Mouse (Mus musculus): Measurements from ENCODE around the gene Agtpbp1.
"Not testable (repeated sequence)": the region's sequence is repeated elsewhere in the genome, so short reads cannot be mapped to it uniquely, and the experiment has no call there.

The Agtpbp1 gene

DNA sequence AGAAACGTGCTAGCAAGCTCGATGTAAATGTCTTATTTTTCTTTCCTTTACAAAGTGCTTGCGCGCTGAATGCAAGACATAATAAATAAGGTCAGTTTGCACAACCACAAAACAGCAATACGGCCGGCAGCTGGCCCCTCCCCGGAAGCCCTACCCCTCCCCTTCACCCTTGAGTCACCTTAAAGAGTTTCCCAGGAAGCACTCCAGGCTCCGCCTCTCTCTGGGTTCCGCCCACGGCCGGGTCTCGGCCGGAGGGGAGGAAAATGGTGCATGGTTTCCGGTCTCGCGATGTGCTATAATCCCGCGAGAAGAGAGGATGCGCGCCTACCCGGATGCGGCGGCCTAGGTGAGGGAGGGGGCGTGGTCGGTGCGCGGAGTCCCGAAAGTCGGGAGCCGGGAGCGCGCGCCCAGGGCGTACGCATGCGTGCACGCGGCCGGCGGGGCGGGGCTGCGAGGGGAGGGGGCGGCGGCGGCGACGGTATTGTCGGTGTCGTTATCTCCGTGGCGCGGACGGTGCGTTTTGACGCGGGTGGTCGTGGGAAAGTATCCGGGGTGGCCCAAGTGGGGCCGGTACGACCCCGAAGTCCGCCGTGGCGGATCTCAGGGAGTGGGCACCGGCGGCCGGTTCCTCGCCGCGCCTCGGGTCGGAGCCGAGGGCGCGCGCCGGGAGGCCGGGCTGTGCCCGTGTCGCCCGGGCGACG lies at the start of gene Agtpbp1, which contains the start of gene Naa35:
TSS of gene Agtpbp1 (minus strand) at position 281 of the 701 bp plus-strand sequence.
TSS of gene Naa35 (plus strand) at position 313 of the 701 bp plus-strand sequence.
- peak; percentile 100 for DNase-seq

DNA sequence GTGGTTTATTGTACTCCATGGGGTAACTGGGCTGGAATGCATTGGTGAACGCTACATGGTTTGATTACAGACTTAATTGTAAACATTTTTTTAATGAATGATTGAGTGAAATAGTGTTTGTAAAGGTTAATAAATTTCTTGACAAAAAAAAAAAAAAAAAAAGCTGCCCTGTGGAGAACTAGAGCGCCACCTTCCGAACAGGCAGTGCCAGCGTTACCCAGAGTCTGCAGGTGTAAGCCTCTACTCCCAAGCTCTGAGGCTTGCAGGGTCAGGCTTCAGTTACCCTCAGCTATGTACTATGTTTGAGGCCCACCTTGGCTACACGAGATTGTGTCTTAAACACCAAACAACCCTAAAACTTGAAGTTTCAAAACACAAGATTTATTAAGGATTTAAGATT lies 49.6 kb upstream of the Agtpbp1 start:
- DNase-seq = no peak

DNA sequence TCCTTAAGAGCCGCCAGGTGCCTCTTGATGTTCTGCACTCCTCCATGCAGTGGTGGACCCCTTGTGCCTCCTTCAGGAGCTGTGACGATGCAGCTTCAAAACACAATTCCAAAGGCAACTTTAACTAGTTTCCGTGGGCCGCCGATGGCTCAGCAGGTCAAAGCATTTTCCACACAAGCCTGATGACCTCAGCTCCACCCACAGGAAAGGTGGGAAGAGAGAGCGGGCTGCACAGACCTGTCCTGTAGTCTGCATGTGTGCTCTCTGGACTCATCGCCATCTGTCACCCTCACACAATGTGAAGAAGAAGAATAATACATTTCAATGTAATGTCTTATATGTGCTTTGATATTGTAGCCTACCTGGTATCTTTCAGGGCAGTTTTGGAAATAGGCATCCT lies 41.7 kb upstream of the Agtpbp1 start:
- DNase-seq = no peak

DNA sequence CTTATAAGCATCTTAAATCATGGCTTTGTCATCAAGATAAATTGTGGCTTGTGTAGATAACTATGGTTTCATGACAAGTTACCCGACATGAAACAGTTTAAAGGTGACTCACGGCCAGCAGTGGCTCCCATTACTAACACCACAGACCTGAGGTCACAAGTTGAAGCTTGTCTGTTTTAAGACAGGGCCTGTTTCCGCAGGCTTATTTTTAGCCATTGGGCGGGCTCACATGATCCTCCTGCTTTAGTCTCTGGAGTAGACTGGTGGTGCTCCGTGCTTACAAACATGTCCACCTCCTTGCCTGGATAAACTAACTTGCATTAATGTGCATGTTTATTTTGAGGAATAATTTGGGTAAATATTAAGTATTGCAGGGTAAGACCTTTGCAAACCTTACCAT lies 39.9 kb upstream of the Agtpbp1 start:
- DNase-seq = peak; percentile 42

DNA sequence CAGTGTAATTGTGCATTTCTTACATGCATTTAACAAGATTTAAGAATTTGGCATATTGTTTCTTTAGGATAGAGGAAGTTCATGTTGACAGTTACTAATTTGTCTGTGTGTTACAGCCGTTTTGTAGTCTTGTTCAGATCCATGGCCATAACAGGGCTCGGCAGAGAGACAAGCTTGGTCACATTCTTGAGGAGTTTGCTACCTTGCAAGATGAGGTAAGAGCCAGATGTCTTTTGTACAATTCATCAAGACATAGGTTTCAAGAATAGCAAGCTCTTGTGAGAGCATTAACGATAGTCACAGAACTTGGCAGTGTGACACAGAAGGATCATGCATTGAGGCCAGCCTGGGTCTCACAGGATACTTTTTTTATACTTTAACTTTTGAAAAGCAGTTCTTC lies 39.4 kb upstream of the Agtpbp1 start:
- DNase-seq = no peak

DNA sequence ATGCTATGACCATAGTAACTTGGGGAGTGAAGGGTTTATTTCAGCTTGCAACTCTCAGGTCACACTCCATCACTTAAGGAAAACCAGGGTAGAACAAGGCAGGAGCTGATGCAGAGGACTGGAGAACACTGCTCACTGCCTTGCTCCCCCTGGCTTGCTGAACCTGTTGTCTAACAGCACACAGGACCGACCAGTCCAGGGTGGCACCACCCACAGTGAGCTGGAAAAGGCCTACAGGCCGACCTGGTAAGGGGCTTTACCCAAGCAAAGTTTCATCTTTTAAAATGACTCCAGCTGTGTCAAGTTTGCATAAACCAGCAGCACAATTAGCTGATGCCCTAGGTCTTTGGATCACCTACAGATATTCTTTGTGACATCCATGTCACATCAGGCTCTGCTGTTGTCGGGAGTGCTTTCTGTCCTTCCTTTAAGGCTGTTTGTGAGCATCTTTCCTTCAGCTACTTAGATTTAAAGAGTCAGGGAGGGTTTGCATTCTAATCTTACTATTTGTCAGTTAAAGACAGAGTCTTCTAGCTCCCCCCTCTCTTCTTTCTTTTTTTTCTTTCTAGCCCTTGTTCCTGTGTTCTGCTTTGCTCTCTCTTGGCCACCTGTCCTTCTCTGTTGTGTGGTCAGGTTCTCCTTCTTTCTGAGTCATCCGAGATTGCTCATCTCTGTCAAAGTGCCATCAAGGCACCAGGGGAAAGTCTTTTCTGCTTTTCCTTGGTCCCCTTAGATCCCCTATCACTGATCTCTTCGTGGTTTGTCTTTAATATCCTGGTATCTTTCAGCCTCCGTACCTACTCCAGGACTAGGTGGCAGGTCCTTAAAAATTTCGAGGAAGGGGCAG lies 36.8 kb upstream of the Agtpbp1 start:
- no peak for DNase-seq

DNA sequence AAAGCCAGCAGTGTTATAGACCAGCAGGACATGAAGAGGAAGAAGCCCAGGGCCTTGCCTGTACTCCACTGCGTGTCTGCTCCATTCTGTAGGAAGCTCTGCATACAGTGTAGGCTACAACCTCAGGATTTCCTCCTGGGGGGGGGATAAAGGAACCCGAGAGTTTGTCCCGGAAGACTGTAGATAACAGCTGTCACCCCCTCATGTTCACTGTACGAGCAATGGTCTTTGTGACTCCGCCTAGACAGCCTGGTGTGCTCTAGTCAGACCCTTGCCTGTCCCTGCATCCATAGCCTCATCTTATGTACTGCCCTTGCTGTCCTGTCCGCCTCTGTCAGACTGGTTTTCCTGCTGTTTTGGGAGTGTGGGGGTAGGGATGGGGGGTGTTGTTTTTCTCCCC lies 33.4 kb upstream of the Agtpbp1 start:
- DNase-seq = no peak

DNA sequence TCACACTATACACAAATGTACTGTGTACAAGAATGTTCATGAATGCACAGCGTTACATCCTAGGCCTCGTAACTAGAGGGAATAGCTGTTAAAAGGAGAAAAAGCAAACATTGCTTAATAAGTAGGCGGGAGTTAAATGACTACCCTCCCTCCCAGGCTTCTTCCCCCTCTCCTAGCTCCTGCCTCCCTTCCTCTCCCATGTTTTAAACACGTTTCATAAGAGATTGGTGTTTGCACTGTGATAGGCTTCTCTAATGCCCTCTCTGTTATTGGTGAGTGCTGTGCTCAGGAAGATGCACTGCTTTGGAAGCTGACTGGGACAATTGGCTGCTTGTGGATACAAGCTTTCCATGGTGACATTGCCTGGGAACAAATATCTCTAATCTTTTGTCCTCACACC lies 30.5 kb upstream of the Agtpbp1 start:
- no peak for DNase-seq

DNA sequence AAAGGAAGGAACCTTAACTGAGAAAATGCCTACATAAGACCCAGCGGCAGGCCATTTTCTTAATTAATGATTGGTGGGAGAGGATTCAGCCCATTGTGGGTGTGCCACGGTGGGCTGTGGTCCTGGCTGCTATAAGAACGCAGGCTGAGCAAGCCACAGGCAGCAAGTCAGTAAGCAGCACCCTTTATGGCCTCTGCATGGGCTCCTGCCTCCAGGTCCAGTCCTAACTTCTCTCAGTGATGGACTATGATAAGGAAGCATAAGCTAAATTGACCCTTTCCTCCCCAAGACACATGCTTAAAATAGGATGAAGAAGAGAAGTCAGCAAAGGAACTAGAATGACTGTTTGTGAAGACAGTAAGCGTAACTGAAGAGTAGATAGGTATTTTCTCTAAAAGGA lies 30.1 kb upstream of the Agtpbp1 start:
- no peak for DNase-seq

DNA sequence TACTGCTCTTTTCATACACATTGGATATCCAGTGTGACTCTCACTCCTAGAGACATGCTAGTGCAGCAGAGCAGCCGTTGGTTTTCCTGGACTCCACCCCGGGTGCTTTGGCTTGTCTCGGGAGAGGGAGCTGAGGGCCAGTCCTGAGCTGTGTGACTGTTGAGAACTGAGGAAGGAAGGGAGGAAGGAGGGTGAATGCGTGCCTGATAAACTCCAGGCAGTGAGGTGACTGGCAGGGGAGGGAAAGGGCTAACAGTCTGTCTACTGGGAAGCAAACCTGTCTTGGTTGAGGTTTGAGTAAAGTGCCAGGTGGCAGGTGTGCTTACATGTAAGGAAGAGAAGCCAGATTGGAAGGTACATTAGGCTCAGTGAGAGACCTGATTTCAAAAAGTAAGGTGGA lies 28.8 kb upstream of the Agtpbp1 start:
- DNase-seq = no peak

DNA sequence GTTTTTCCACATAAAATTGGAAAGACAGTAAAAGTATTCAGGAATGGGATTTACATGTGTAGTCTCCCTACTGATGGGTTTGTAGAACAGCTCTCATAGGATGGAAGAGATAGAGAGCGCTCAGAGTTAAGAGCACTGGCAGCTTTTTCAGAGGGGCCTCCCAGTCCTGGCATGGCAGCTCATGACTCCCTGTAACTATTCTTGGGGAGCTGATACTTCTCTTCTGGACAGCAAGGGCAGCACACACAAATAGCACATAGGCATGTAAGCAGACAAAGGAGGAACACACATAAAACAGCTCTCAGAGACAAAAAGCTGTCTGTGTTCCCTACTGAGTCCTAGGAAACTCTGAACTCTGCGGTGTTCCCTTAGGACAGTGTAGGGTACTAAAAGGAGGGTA lies 25.4 kb upstream of the Agtpbp1 start:
- DNase-seq = no peak

DNA sequence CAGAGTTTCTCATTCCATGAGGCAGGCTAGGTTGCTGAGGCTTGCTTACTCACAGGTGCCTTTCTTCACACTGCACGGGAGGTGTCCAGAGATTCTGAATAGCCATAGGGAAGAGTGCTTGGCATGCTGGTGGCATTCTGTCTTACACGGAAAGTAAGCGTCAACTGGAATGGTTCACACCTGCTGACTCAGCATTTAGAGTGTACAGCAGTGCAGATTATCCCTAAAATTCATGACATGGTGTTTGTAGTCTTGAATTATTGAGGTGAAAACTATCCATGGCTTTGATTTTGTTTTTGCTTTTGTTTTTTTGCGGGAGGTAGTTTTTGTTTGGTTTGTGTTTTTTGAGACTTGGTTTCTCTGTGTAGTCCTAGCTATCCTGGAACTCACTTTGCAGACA lies 24.9 kb upstream of the Agtpbp1 start:
- no peak for DNase-seq

DNA sequence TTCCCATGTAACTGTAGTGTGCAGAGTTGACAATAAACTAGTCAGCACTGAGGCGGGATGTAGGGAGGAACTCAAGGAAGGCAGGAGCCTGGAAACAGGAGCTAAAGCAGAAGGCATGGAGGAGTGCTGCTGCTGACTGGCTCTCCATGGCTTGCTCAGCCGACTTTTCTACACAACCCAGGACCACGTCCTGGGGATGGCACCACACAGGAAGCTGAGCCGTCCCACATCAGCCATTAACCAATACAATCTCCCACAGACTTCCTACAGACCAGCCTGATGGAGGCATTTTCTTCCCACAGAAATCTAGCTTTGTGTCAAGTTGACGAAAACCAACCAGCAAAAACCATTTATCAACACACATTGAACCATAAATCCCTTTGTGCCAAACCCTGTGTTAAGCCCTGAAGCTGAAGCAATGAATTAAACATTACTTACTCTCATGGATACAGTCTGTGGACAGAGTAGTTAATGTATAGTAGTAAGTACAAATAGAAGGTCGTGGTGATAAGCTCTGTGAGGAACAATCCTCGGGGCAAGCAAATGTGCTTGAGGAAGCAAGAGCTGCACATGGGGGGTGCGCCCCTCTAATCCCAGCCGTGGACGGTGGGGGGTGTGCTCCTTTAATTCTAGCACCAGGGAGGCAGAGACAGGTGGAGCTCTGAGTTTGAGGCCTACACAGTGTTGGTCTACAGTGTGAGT lies 20.3 kb upstream of the Agtpbp1 start:
- no peak for DNase-seq

DNA sequence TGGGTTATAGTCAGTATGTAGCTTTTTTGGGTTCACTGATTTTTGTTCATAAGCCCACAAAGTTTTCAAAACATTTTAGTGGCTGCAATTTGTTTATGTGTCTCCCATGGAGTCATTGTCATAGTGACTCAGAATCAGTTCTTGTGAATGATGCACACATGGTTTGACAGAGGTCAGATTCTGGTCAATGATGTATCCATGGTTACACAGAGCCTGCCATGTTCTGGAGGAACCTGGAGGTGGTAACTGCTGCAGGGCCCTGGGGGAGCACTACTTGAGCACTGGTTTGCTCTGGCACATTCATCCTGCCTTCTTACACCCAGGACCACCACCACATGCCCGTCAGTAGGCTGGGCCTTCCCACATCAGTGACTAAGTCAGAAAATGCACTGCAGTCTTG lies 19.5 kb upstream of the Agtpbp1 start:
- no peak for DNase-seq

DNA sequence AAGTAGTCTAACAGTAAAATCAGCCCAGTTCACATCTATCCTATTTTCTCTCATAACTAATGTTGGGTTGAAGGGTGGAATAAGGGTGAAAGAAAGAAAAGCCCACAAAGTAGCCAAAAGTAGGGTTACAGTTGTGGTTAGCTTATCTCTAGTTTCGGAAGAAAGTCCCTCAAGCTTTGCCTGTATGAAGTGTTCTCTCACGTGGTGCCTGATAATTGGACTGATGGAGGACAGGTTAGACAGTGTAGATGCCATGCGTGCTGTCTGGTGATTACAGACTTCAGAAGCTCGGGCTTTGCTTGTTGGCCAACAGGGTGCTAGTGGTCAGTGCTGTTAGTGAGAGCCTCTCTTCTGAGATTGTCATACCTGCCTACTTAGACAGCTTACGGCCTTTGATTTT lies 18.1 kb upstream of the Agtpbp1 start:
- no peak for DNase-seq

DNA sequence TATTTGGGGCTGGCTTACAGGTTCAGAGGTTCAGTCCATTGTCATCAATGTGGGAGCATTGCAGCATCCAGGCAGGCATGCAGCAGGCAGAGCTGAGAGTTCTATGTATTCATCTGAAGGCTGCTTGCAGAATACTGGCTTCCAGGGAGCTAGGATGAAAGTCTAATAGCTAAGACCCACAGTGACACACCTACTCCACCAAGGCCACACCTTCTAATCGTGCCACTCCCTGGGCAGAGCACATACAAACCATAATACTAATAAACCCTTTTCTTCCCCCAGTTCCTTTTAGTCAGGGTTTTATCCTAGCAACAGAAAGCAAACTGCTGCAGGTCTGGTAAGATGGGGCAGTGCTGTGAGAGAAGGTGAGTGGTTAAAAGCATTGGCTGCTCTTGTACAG lies 7.6 kb upstream of the Agtpbp1 start:
- DNase-seq = no peak

DNA sequence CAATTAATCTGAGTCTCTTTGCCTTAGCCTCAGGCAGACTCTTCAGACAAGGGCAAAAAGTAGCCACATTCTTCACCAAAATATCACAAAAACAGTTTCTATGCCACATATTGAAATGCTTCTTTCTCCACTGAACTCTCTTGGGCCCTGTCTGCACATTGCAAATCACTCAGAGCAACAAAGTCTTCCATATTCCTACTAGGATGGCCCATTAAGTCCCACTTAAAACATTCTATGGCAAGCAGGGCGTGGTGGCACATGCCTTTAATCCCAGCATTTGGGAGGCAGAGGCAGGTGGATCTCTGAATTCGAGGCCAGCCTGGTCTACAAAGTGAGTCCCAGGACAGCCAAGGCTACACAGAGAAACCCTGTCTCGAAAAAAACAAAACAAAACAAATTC lies 7.0 kb upstream of the Agtpbp1 start:
- DNase-seq = not testable (repeated sequence)

DNA sequence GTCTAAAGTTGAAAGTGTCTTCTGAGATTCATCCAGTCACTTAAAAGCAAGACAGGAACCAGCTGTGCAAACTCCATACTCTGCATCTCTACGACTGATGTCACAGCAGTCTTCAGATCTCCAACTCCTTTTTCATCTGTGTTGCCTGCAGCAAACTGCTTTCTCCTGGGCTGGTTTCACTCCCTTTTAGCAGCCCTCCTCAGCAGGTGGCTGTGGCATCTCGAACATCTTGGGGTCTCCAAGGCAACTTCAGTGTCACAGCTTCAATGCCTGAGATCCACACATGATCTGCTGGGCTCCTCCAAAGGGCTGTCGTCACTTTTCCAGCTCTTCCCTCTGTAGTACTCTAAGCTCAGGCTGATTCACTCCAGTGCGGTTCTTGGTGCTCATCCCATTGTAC lies 5.7 kb upstream of the Agtpbp1 start:
- DNase-seq = no peak

DNA sequence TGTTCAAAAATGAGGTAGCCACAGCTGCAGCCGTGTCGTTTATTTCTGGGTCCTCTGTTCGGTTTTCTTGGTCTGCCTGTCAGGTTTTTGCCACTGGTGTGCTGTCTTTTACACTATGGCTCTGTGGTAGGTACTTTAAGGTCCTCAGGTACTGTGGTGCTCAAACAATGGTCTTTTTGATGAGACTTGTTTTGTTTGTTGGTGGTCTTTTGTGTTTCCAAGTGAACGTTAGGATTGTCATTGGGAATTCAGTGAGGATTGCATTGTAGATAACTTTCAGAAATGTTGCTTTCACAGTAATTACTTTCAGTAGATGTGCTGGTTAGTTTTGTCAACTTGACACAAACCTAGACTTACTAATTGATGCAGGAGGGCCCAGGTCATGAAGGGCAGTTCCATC lies 4.6 kb upstream of the Agtpbp1 start:
- no peak for DNase-seq

DNA sequence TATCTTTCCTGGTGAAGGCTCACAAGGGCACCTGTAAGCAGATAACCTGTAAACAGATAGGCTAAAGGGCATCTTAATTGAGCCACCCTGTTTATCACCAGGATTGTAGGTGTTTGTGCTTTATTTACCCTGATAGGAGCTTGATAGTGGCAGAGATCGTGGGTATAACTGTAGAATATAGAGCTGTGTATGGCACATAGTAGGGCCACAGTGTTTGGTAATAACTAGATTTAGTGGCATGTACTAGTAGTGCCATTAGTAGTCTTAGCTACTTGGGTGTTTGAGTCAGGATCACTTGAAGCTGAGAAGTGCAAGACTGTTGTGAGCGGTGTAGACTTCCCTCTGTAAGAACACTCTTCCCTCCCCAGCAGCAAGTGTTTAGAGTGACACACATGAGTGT lies 2.2 kb upstream of the Agtpbp1 start:
- no peak for DNase-seq

DNA sequence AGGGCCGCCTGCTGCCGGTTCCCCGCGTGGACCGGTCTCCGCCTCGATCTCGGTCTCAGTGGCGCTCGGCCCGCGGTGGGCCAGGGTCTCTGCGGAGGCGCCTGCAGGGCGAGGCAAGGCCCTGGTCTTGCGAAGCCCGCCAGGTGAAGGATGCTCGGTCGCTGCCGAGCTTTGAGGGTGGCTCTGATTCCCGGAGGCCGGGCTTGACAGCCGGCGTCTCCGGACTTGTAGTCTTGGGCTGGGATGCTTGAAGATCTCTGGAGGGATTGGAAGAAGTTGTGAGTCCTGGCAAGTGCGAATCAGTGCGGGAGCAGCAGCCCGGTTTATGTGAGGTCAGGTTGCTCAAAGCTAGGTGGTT lies 600 bp upstream of the Agtpbp1 start:
- DNase-seq = peak; percentile 33

DNA sequence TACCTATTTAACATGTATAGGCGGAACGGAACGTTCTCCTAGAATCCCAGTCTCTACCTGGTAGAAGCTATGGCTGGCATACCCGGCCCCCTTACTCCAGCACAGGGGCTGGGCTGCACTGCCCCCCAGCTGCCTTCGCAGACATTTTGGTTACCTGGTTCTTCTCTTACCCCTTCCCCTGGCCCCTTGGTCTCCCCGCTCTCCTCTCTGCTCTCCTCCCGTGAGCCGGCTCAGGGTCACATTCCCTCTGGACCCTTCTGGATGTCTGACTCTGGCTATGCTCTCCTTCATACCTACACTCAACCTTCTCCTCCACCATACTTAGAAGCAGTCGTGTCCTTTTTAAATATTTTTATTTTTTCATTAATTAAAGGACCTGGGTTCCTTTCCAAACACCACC lies 546 bp downstream of the Agtpbp1 start:
- DNase-seq = peak; percentile 50

DNA sequence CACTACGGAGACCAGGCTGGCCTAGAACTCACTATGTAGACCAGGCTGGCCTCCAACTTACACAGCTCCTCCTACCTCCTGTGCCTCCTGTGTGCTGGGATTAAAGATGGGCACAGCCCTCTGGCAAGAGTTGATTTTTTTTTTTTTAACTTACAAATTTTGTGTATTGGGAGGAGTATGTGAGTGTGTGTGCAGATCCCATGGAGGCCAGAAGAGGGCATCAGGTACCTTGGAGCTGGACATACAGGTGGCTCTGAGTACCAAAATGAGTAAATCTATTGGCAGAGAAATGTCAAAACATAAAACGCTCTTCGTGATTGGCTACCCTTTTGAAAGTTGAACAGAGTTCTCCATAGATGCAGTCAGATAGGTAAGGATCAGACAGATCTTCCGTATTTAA lies 4.1 kb downstream of the Agtpbp1 start:
- DNase-seq = no peak

DNA sequence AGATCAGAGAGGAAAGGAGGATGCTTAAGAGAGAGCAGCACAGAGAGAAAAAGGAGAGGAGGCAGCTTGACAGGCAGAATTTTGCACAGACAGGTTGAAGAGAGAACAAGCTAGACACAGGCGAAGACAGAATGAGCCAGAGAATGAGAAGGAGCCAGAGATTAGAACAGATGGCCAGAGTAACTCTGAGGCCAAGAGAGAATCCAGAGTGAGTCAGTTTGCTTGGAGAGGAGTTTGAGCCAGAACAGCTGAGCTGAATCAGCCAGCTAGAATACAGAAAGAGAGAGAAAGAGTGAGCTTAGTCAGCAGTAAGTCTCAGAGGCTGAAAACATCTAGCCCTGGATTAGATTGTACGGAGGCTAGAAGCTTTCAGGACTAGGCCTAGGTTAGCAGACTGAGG lies 12.5 kb downstream of the Agtpbp1 start:
- DNase-seq = no peak
